ENCODE assay signal across 8 mouse cellular contexts in the genomic region with DNA sequence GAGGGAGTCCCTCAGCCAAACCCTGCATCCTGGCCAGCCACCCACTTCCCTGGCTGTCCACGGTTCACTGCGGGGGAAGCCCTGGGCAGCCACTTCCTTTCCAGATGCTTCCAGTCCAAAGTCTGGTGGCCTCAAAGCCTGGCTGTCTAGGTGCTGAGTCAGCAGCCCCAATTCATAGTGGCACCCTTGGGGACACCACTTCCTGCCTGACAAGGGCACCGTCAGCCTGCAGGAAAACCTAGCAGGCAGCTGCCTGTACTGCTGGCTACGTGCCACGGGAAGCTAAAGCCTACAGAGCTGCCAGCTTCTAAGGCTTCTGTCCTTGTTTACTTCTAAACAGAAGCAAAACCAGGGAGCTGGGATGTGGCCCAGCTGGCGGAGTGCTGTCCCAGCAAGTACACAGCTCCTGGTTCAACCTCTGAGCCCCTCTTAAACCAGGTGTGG. TPM values are rescaled to one million over a fixed set of nuclear protein-coding genes. Genes with fewer than 3 reads are reported as not detected.
DNase-seq lines count a peak whose midpoint lies in the region; ATAC-seq and TF ChIP-seq lines count a peak whose summit lies in the region.

No protein-coding gene starts in this region.

- H3K9me3 ChIP-seq in forebrain, embryonic 13.5 days (replicated peaks): no peaks in the 10 kb centered on the region; the same call in 1 of the 2 replicates
- no peaks in the 10 kb centered on the region for H3K9me3 ChIP-seq in heart, embryonic 15.5 days (replicated peaks)
- no peaks in the 10 kb centered on the region for H3K9me3 ChIP-seq in liver, embryonic 12.5 days (replicated peaks)

- H3K4me1 ChIP-seq in forebrain, embryonic 13.5 days: peaks cover 27% of the 10 kb centered on the region
- peaks cover 37% of the 10 kb centered on the region for H3K4me1 ChIP-seq in heart, embryonic 15.5 days (replicated peaks)
- H3K4me1 ChIP-seq in liver, embryonic 12.5 days: peaks cover 29% of the 10 kb centered on the region
- peaks cover 10% of the 10 kb centered on the region for H3K4me1 ChIP-seq in thymus, adult 2 months (replicated peaks; ENCODE audit: control insufficient read depth, insufficient read depth, low read length)

- WGBS in forebrain, embryonic 13.5 days: 70% methylated on average over 6 of the region's 6 CpGs
- WGBS in heart, embryonic 15.5 days: 16% methylated on average over 6 of the region's 6 CpGs
- 29% methylated on average over 6 of the region's 6 CpGs for WGBS in liver, embryonic 12.5 days (ENCODE audit: insufficient replicate concordance)
- 2% methylated on average over 6 of the region's 6 CpGs for WGBS in thymus, adult 2 months

- no peaks in the 10 kb centered on the region for H3K27me3 ChIP-seq in forebrain, embryonic 13.5 days
- no peaks in the 10 kb centered on the region for H3K27me3 ChIP-seq in heart, embryonic 15.5 days
- H3K27me3 ChIP-seq in liver, embryonic 12.5 days (replicated peaks): no peaks in the 10 kb centered on the region; the same call in 1 of the 2 replicates
- H3K27me3 ChIP-seq in thymus, adult 2 months (ENCODE audit: control insufficient read depth, insufficient read depth, low read length): no peaks in the 10 kb centered on the region; the same call in 1 of the 2 replicates

- TF ChIP-seq POLR2A in thymus, adult 2 months (IDR thresholded peaks at IDR 0.05; ENCODE audit: control insufficient read depth, extremely low read depth, insufficient read depth, low read length, poor library complexity): 0 out of 2 replicates have a peak, but pooled peaks have one; percentile 24

- H3K4me2 ChIP-seq in forebrain, embryonic 13.5 days: no peak overlapping the region
- H3K4me2 ChIP-seq in heart, embryonic 15.5 days: peak overlapping the region; percentile 8; the same call in 1 of the 2 replicates
- no peak overlapping the region for H3K4me2 ChIP-seq in liver, embryonic 12.5 days

- peak; percentile 25; the same call in 1 of the 2 replicates for ATAC-seq in forebrain, embryonic 13.5 days
- ATAC-seq in heart, embryonic 15.5 days (replicated peaks; ENCODE audit: insufficient number of reproducible peaks, insufficient read depth, low FRiP score, low read depth): peak; percentile 63
- no peak for ATAC-seq in liver, embryonic 12.5 days

- no peak overlapping the region for H3K4me3 ChIP-seq in forebrain, embryonic 13.5 days
- no peak overlapping the region for H3K4me3 ChIP-seq in heart, embryonic 15.5 days
- H3K4me3 ChIP-seq in liver, embryonic 12.5 days: no peak overlapping the region
- no peak overlapping the region for H3K4me3 ChIP-seq in thymus, adult 2 months (ENCODE audit: control insufficient read depth, insufficient read depth, low read length)

- H3K27ac ChIP-seq in forebrain, embryonic 13.5 days: peak overlapping the region; percentile 74
- peak overlapping the region; percentile 70 for H3K27ac ChIP-seq in heart, embryonic 15.5 days
- H3K27ac ChIP-seq in liver, embryonic 12.5 days: peak overlapping the region; percentile 41; the same call in 1 of the 2 replicates
- H3K27ac ChIP-seq in thymus, adult 2 months (ENCODE audit: control insufficient read depth, insufficient read depth, low read length): no peak overlapping the region

- TF ChIP-seq CTCF in thymus, adult 2 months (IDR thresholded peaks at IDR 0.05; ENCODE audit: borderline replicate concordance, control insufficient read depth, extremely low read depth, insufficient read depth, low read length, poor library complexity): no peak

- peaks cover 25% of the 10 kb centered on the region for H3K36me3 ChIP-seq in forebrain, embryonic 13.5 days (ENCODE audit: poor library complexity, severe bottlenecking)
- peaks cover 12% of the 10 kb centered on the region; the same call in 1 of the 2 replicates for H3K36me3 ChIP-seq in heart, embryonic 15.5 days
- peaks cover 5% of the 10 kb centered on the region; the same call in 1 of the 2 replicates for H3K36me3 ChIP-seq in liver, embryonic 12.5 days
- no peaks in the 10 kb centered on the region for H3K36me3 ChIP-seq in thymus, adult 2 months (ENCODE audit: control insufficient read depth, insufficient read depth, low read length)

- 0 out of 2 replicates have a peak overlapping the region, but pooled peaks have one; percentile 7 for H3K9ac ChIP-seq in forebrain, embryonic 13.5 days
- H3K9ac ChIP-seq in heart, embryonic 15.5 days: peak overlapping the region; percentile 22; the same call in 1 of the 2 replicates
- no peak overlapping the region for H3K9ac ChIP-seq in liver, embryonic 12.5 days

- DNase-seq in 3134 (ENCODE audit: extremely low read depth, insufficient read length, low spot score): peak; percentile 84
- DNase-seq in adrenal gland, adult 18-20 months (ENCODE audit: low spot score in 2 of 2): peak; percentile 64 to 76
- DNase-seq in kidney, postnatal 14 days: peak; percentile 91
- peak; percentile 16 for DNase-seq in neural tube, embryonic 10.5 days (ENCODE audit: extremely low spot score, low spot score)
- peak; percentile 73 for DNase-seq in thymus, adult 2 months

RNA-seq across cellular contexts. Expression of a gene that starts 13.3 kb away (rescaled TPM):
- 1 to 10 TPM; 7.0 to 8.1 TPM for total RNA-seq in adrenal gland, adult 18-20 months (2021)
- polyA plus RNA-seq in forebrain, embryonic 13.5 days (2015; fragmentation: Nextera tagmentation; extraction: Ambion mirVana): 23.0 and 28.3 TPM in 2 replicates
- 22.0 and 32.6 TPM in 2 replicates for polyA plus RNA-seq in heart, embryonic 15.5 days (2015; fragmentation: Nextera tagmentation; extraction: Ambion mirVana)
- polyA plus RNA-seq in liver, embryonic 12.5 days (2016; fragmentation: Nextera tagmentation; extraction: Ambion mirVana): 5.9 and 6.2 TPM in 2 replicates
- polyA plus RNA-seq in thymus, adult 2 months (2012; rRNA removed): 2.3 and 2.5 TPM in 2 replicates

RNA-seq across cellular contexts. Expression of a gene that starts 40.1 kb away (rescaled TPM):
- total RNA-seq in adrenal gland, adult 18-20 months (2021): 100 to 1,000 TPM; 154 to 157 TPM
- polyA plus RNA-seq in forebrain, embryonic 13.5 days (2015; fragmentation: Nextera tagmentation; extraction: Ambion mirVana): 79.8 and 98.9 TPM in 2 replicates
- polyA plus RNA-seq in heart, embryonic 15.5 days (2015; fragmentation: Nextera tagmentation; extraction: Ambion mirVana): 103 and 108 TPM in 2 replicates
- 93.9 and 95.3 TPM in 2 replicates for polyA plus RNA-seq in liver, embryonic 12.5 days (2016; fragmentation: Nextera tagmentation; extraction: Ambion mirVana)
- 282 and 309 TPM in 2 replicates for polyA plus RNA-seq in thymus, adult 2 months (2012; rRNA removed)

RNA-seq across cellular contexts. Expression of a gene that starts 53.5 kb away (rescaled TPM):
- total RNA-seq in adrenal gland, adult 18-20 months (2021): 10 to 100 TPM; 10.6 to 12.0 TPM
- polyA plus RNA-seq in forebrain, embryonic 13.5 days (2015; fragmentation: Nextera tagmentation; extraction: Ambion mirVana): 2.8 and 3.5 TPM in 2 replicates
- polyA plus RNA-seq in heart, embryonic 15.5 days (2015; fragmentation: Nextera tagmentation; extraction: Ambion mirVana): 0.71 and 1.4 TPM in 2 replicates
- polyA plus RNA-seq in liver, embryonic 12.5 days (2016; fragmentation: Nextera tagmentation; extraction: Ambion mirVana): 0.19 and 0.41 TPM in 2 replicates
- polyA plus RNA-seq in thymus, adult 2 months (2012; rRNA removed): 3.2 and 4.9 TPM in 2 replicates

Comparison
In these comparisons a context has a peak if more than half of its experiments do, and no peak if none do; other contexts are left out.
1. DNase-seq: peak in every context shown above with its lines; median percentile 91 in kidney, postnatal 14 days; 84 in 3134; 73 in thymus, adult 2 months; 70 in adrenal gland, adult 18-20 months; 16 in neural tube, embryonic 10.5 days.